Mouse (Mus musculus) testis, adult 2 months (tissue): ENCODE measurements around the gene 2200002D01Rik.

Source experiments
- CTCF ChIP-seq: fragments of 200-500 bp; IDR thresholded peaks from 2 replicates; pipeline ENCODE4 v1.5.1; 2012; ENCODE audit warnings: low read depth, mild to moderate bottlenecking, inconsistent platforms, low read length, moderate library complexity; ENCODE audit not compliant: control insufficient read depth, insufficient read depth, insufficient replicate concordance
- POLR2A ChIP-seq: fragments of 200-500 bp; IDR thresholded peaks from 2 replicates; pipeline ENCODE4 v1.6.1; 2012; ENCODE audit warnings: low read depth, mild to moderate bottlenecking, inconsistent platforms, low read length, moderate library complexity; ENCODE audit not compliant: control insufficient read depth

DNA sequence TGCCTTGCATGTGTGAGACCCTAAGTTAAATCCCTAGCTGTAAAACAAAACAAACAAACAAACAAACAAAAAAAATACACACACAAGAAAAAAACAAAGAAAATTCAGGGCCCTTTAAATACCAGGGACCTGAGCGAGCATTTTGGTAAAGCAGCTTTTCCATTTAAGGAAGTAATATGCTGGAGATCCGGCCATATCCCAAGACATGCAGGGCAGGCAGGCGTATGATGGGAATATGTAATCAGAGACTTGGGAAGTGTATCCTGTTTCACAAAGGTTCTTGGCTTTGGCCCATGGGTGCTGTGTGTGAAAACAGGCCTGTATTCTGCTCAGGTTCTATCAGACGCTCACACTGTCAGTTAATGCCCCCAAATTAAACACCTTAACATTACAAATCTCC lies 29.2 kb upstream of the 2200002D01Rik start:
- TF ChIP-seq POLR2A, result no peak
- no peak for TF ChIP-seq CTCF
